Comparison of ENCODE assay signal across 10 mouse cellular contexts in the genomic region with DNA sequence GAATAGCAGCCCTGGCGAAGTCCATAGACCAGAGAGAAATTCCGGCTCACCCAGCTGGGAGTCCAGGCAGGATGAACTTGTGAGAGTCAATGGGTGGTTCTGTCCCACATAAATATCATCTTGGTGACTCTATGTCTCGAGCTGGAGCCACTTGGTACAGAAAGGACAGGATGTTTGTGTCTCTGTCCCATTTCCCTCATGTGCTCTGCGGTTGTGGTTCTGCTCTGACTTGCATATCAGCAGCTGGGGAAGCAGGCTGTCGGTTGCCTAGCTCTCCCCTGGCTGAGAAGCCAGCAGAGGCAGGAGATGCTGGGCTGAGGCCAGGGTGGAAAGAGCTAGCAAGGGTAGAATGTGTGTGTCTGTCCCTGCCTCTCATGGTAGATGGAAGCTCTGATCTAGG. TPM values are rescaled to one million over a fixed set of nuclear protein-coding genes. Genes with fewer than 3 reads are reported as not detected.
DNase-seq lines count a peak whose midpoint lies in the region.
"Had no signal": no experiment of that assay in that cellular context is flagged by ENCODE, and none has a peak within 500 bp of the region (broad histone marks: within the 10 kb centered on the region; RNA-seq: fewer than 3 reads in every experiment).

A gene (minus strand): TSS at position 156 of the 400 bp plus-strand sequence.

- no peak within 1 kb of the TSS for H3K27ac ChIP-seq in limb, embryonic 10.5 days

- peak within 1 kb of the TSS; percentile 85 for H3K4me3 ChIP-seq in megakaryocyte, embryonic 14.5 days (replicated peaks)
- no peak within 1 kb of the TSS for H3K4me3 ChIP-seq in limb, embryonic 10.5 days

- H3K4me1 ChIP-seq in megakaryocyte, embryonic 14.5 days: peaks cover 88% of the 10 kb centered on the region
- H3K4me1 ChIP-seq in limb, embryonic 10.5 days: peaks cover 26% of the 10 kb centered on the region

- WGBS in limb, embryonic 10.5 days: 70% methylated on average over 5 of the region's 5 CpGs

- intact Hi-C loops in heart, postnatal 25 days (cut with DNase I): loop anchor here (10.0 kb wide), 1 partner anchor 86 kb away; a partner anchor contains a TSS

- peak; percentile 46 to 58 for DNase-seq in spleen, adult 18-20 months
- DNase-seq in spleen, adult 12 weeks (ENCODE audit: low spot score): no peak
- DNase-seq in heart, postnatal 25 days (ENCODE audit: low spot score): peak; percentile 21
- no peak for DNase-seq in limb, embryonic 10.5 days (ENCODE audit: low spot score)
- DNase-seq in ovary, postnatal 10 days (ENCODE audit: low spot score): no peak
- DNase-seq in neural tube, embryonic 10.5 days (ENCODE audit: extremely low spot score, low spot score): no peak
- DNase-seq: lung, embryonic 14.5 days had no signal

- H3K9me3 ChIP-seq in megakaryocyte, embryonic 14.5 days: no peaks in the 10 kb centered on the region
- H3K9me3 ChIP-seq in limb, embryonic 10.5 days (replicated peaks): no peaks in the 10 kb centered on the region

- H3K36me3 ChIP-seq in megakaryocyte, embryonic 14.5 days (replicated peaks; ENCODE audit: low read length): peaks cover 10% of the 10 kb centered on the region
- H3K36me3 ChIP-seq in limb, embryonic 10.5 days: no peaks in the 10 kb centered on the region

- peaks cover 22% of the 10 kb centered on the region for H3K27me3 ChIP-seq in megakaryocyte, embryonic 14.5 days (replicated peaks)
- peaks cover 49% of the 10 kb centered on the region for H3K27me3 ChIP-seq in limb, embryonic 10.5 days (ENCODE audit: low read depth, poor library complexity, severe bottlenecking)

RNA-seq across cellular contexts. Expression of the gene that starts here (rescaled TPM):
- not detected for total RNA-seq in heart, postnatal 25 days (2021)
- polyA plus RNA-seq in megakaryocyte, embryonic 14.5 days (2012; ENCODE audit: insufficient read depth, low replicate concordance): 0.08 TPM in 1 of 2 replicates, not detected in the other
- polyA plus RNA-seq in limb, embryonic 10.5 days (2016; fragmentation: Nextera tagmentation; extraction: Ambion mirVana): 0.14 TPM in 1 of 2 replicates, not detected in the other
- total RNA-seq: gastrocnemius, postnatal 36 days had no signal
- polyA plus RNA-seq: testis, adult 2 months had no signal

Comparison
In these comparisons a context has a peak if more than half of its experiments do, and no peak if none do; other contexts are left out.
1. DNase-seq: peak in spleen, adult 18-20 months (2 of 2); none in spleen, adult 12 weeks (single experiment), limb, embryonic 10.5 days (single experiment), ovary, postnatal 10 days (single experiment) and neural tube, embryonic 10.5 days (single experiment).
2. Peak in DNase-seq in heart, postnatal 25 days; RNA of the gene not detected or under 1 TPM.